Mouse (Mus musculus) ovary, postnatal 36 days (tissue): ENCODE measurements around the gene Ndufa5.

Experiments used
- DNase-seq: peaks from one replicate; pipeline ENCODE4 v3.0.0; 2022; ENCODE audit warnings: low spot score, mixed read lengths

The Ndufa5 gene

GRCm38 (mm10) chr6:24516197-24516596 lies 11.6 kb downstream of the Ndufa5 start:
- no peak for DNase-seq

GRCm38 (mm10) chr6:24514552-24515284 lies 13.1 kb downstream of the Ndufa5 start, which contains the start of gene Iqub:
Iqub (minus strand) TSS chr6:24515067.
- DNase-seq, result peak; percentile 65

DNA sequence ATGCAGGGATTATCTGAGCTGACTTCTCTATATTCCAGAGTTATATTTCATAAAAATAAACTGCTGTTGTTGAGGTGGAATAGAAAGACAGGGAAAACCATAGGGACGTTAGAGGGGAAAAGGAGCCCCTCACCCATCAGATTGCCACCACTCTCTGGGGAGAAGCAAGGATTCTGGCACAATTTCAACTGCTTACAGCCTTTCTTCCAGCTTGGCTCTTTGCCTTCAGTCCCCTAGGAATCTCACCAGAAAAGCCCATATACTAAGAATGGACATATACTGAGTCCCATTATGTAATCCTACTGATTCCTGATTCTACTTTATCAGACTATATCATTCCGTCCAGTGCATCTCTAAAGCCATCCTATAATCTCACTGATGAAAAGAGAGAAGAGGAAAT lies 23.7 kb downstream of the Ndufa5 start:
- no peak for DNase-seq

GRCm38 (mm10) chr6:24490341-24490740 lies 37.5 kb downstream of the Ndufa5 start:
- no peak for DNase-seq

DNA sequence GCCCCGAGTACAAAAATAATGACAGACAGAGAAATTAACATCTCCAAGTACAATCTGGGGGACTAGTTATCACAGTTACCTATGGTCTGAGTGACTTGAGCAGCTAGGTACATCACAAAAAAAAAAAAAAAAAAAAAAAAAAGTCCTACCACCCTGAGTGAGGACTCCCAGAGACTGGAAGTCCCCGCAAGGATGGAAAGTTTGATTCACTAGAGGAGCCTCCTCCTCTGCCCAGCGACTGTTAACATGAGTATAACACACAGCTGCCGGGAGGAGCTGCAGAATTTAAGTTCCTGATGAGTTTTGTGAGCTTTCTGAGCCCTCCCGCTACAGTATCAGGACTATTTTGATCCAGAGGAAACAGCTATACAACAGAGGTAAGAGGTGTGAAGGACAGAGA lies 41.3 kb downstream of the Ndufa5 start:
- no peak for DNase-seq

- no peak for DNase-seq
These were observed 57.2 kb downstream of the Ndufa5 start for GRCm38 (mm10) chr6:24470571-24471132.

GRCm38 (mm10) chr6:24470135-24470534 lies 57.7 kb downstream of the Ndufa5 start:
- no peak for DNase-seq
